ENCODE assay signal across 14 mouse cellular contexts in genomic region chr2:64443171-64443570, GRCm38 (mm10).
A peak's percentile ranks its signal among the peaks of the same experiment; 100 is the strongest.
DNase-seq lines count a peak whose midpoint lies in the region; ATAC-seq and TF ChIP-seq lines count a peak whose summit lies in the region.
"Had no signal": no experiment of that assay in that cellular context is flagged by ENCODE, and none has a peak within 500 bp of the region (broad histone marks: within the 10 kb centered on the region; RNA-seq: fewer than 3 reads in every experiment).

No protein-coding gene starts in this region.

- no peak overlapping the region for H3K27ac ChIP-seq in hindbrain, postnatal 0 days
- no peak overlapping the region for H3K27ac ChIP-seq in hindbrain, embryonic 12.5 days
- H3K27ac ChIP-seq in lung, postnatal 0 days (ENCODE audit: low read length): no peak overlapping the region
- H3K27ac ChIP-seq: heart, adult 2 months; heart, embryonic 15.5 days; hindbrain, embryonic 10.5 days; liver, embryonic 14.5 days had no signal

- no peaks in the 10 kb centered on the region for H3K36me3 ChIP-seq in hindbrain, postnatal 0 days (ENCODE audit: insufficient read depth, low read length)
- H3K36me3 ChIP-seq in hindbrain, embryonic 12.5 days: no peaks in the 10 kb centered on the region
- H3K36me3 ChIP-seq in lung, postnatal 0 days (ENCODE audit: insufficient read depth, low read length): no peaks in the 10 kb centered on the region
- H3K36me3 ChIP-seq: heart, embryonic 15.5 days; hindbrain, embryonic 10.5 days had no signal

- peak; percentile 12 for DNase-seq in hindbrain, postnatal 0 days (ENCODE audit: low spot score)
- DNase-seq in brain, adult 2 months (ENCODE audit: low read depth, low spot score): peak; percentile 28
- DNase-seq in cerebellum, adult 18-20 months: peak; percentile 8 to 19
- DNase-seq in cerebellum, postnatal 36 days: peak; percentile 34 to 50
- DNase-seq in left cerebral cortex, postnatal 36 days (ENCODE audit: low spot score in 2 of 2): no peak
- no peak for DNase-seq in lung, postnatal 0 days (ENCODE audit: low spot score)
- DNase-seq: gastrocnemius, postnatal 10 days; heart, adult 2 months; midbrain, embryonic 14.5 days had no signal

- WGBS in hindbrain, postnatal 0 days: 77% methylated on average over 3 of the region's 3 CpGs
- WGBS in hindbrain, embryonic 12.5 days: 93% methylated on average over 3 of the region's 3 CpGs
- WGBS in lung, postnatal 0 days: 83% methylated on average over 3 of the region's 3 CpGs

- H3K4me1 ChIP-seq in hindbrain, postnatal 0 days (ENCODE audit: insufficient read depth, low read length): no peaks in the 10 kb centered on the region
- H3K4me1 ChIP-seq in hindbrain, embryonic 12.5 days: no peaks in the 10 kb centered on the region
- no peaks in the 10 kb centered on the region for H3K4me1 ChIP-seq in lung, postnatal 0 days (ENCODE audit: insufficient read depth, low read depth, low read length)
- H3K4me1 ChIP-seq: heart, embryonic 15.5 days; hindbrain, embryonic 10.5 days had no signal

- no peak overlapping the region for H3K4me3 ChIP-seq in hindbrain, postnatal 0 days (ENCODE audit: low read length)
- no peak overlapping the region for H3K4me3 ChIP-seq in hindbrain, embryonic 12.5 days
- H3K4me3 ChIP-seq in lung, postnatal 0 days (ENCODE audit: low read depth, low read length): no peak overlapping the region
- H3K4me3 ChIP-seq: heart, adult 2 months; heart, embryonic 15.5 days; hindbrain, embryonic 10.5 days had no signal

- no peaks in the 10 kb centered on the region for H3K9me3 ChIP-seq in hindbrain, postnatal 0 days (ENCODE audit: low read length)
- H3K9me3 ChIP-seq in hindbrain, embryonic 12.5 days (replicated peaks): no peaks in the 10 kb centered on the region
- H3K9me3 ChIP-seq in lung, postnatal 0 days (ENCODE audit: low read length): no peaks in the 10 kb centered on the region
- H3K9me3 ChIP-seq: heart, embryonic 15.5 days; hindbrain, embryonic 10.5 days had no signal

- no peak for ATAC-seq in hindbrain, postnatal 0 days
- ATAC-seq in hindbrain, embryonic 12.5 days (ENCODE audit: low FRiP score): no peak
- ATAC-seq in lung, postnatal 0 days: no peak
- ATAC-seq: inflammation-experienced regulatory T-cells, adult 6 months had no signal

- TF ChIP-seq CTCF in hindbrain, postnatal 0 days (IDR thresholded peaks at IDR 0.05; ENCODE audit: low read depth): no peak
- no peak for TF ChIP-seq CTCF in lung, postnatal 0 days (IDR thresholded peaks at IDR 0.05)

- intact Hi-C loops in left cerebral cortex, postnatal 36 days (cut with DNase I): no loop called here

- TF ChIP-seq EP300 in lung, postnatal 0 days (IDR thresholded peaks at IDR 0.05): no peak

- no peaks in the 10 kb centered on the region for H3K27me3 ChIP-seq in hindbrain, postnatal 0 days (ENCODE audit: insufficient read depth, low read length)
- H3K27me3 ChIP-seq in hindbrain, embryonic 12.5 days: no peaks in the 10 kb centered on the region
- no peaks in the 10 kb centered on the region for H3K27me3 ChIP-seq in lung, postnatal 0 days (replicated peaks; ENCODE audit: insufficient read depth, low read length)
- H3K27me3 ChIP-seq: heart, embryonic 15.5 days had no signal

- no peak overlapping the region for H3K9ac ChIP-seq in hindbrain, postnatal 0 days (replicated peaks; ENCODE audit: low read length)
- no peak overlapping the region for H3K9ac ChIP-seq in hindbrain, embryonic 12.5 days
- no peak overlapping the region for H3K9ac ChIP-seq in lung, postnatal 0 days (replicated peaks; ENCODE audit: low read depth)
- H3K9ac ChIP-seq: heart, embryonic 15.5 days; liver, embryonic 14.5 days had no signal

- no peak overlapping the region for H3K4me2 ChIP-seq in hindbrain, postnatal 0 days (ENCODE audit: low read depth, low read length)
- H3K4me2 ChIP-seq in hindbrain, embryonic 12.5 days (replicated peaks): no peak overlapping the region
- no peak overlapping the region for H3K4me2 ChIP-seq in lung, postnatal 0 days (replicated peaks; ENCODE audit: low read depth, low read length)
- H3K4me2 ChIP-seq: heart, embryonic 15.5 days had no signal

Comparison
In these comparisons a context has a peak if more than half of its experiments do, and no peak if none do; other contexts are left out.
1. DNase-seq: peak in hindbrain, postnatal 0 days (single experiment), brain, adult 2 months (single experiment), cerebellum, adult 18-20 months (2 of 2) and cerebellum, postnatal 36 days (2 of 2); none in left cerebral cortex, postnatal 36 days (0 of 2) and lung, postnatal 0 days (single experiment).